Mouse (Mus musculus) R1 (cell line): ENCODE results near the gene Srgn.

Source experiments
- DNase-seq: peaks from one replicate; pipeline ENCODE4 v3.0.0-alpha.2; 2018; ENCODE audit warnings: low read depth, low spot score

Srgn gene

GRCm38 (mm10) chr10:62485878-62486582, 41.2 kb downstream of the Srgn start:
- peak; percentile 74 for DNase-seq

- no peak for DNase-seq
Observed at GRCm38 (mm10) chr10:62481108-62481852, 46.0 kb downstream of the Srgn start.

GRCm38 (mm10) chr10:62476980-62477379, 50.3 kb downstream of the Srgn start:
- peak; percentile 88 for DNase-seq

- DNase-seq, result peak; percentile 67
Observed at GRCm38 (mm10) chr10:62474944-62475343, 52.3 kb downstream of the Srgn start.

- no peak for DNase-seq
Observed at GRCm38 (mm10) chr10:62471105-62471504, 56.1 kb downstream of the Srgn start.

DNA sequence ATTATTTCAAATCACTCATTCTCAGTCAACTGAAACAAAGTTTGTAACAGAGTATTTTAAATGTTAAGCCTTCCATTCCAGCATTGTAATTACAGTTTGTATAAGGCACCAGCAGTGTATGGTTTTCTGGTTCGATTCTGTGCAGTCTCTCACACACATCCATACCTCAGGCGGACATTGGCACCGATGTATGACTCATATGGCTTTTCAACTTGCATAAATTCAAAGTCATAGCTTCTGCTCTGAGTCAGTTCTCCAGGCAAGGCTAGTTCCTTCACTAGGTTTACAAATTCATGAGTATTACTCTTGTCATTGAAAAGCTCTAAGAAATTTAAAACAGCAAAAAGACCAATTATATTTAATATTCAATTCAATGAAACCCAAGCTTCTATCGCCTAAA, 57.5 kb downstream of the Srgn start:
- DNase-seq, result no peak

- DNase-seq, result no peak
Observed at GRCm38 (mm10) chr10:62461321-62461720, 65.9 kb downstream of the Srgn start.

DNA sequence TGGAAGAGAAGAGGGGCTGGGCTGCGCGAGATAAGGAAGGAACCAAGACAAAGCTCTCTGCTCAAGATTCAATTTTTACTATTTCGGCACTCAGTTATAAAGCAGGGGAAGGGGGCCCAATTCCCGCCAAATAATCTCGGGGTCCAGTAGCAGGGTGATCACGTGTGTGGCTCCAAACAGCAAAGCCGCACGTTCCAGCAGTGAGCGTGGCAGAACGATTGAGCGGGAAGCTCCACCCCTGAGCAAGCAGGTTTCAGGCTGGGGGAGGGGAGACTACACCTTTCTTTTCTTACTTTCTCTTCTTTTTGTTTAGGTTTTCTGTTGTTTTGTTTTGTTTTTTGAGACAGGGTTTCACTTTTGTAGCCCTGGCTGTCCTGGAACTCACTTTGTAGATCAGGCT, 75.2 kb downstream of the Srgn start:
- peak; percentile 51 for DNase-seq

GRCm38 (mm10) chr10:62450280-62450640, 77.0 kb downstream of the Srgn start:
- no peak for DNase-seq

- DNase-seq, result peak; percentile 93
Observed at GRCm38 (mm10) chr10:62449364-62450279, 77.6 kb downstream of the Srgn start, which contains the start of the genes 4930507D05Rik and Supv3l1. 4930507D05Rik (plus strand) TSS chr10:62449489. Supv3l1 (minus strand) TSS chr10:62449738.
